12 mouse cellular contexts compared by ENCODE assay signal in the genomic region with DNA sequence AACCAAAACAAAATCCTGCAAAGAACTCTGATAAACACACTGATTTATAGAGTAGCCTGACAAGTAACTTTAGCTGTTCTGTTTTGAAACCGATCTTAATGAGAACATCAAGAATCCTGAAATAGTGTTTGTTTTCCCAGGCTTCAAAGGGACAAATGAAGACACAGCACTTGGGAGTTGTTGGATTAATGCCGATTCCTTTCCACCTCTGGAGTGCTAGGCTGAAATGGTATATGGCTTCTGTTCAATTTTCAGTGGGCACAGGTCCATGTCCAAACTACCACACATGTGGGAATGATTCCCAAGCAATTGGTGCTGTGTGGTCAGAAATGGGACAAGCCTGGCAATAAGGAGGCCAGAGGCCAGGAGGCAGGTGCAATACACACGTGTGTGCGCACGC. TPM values are rescaled to one million over a fixed set of nuclear protein-coding genes. Genes with fewer than 3 reads are reported as not detected.
DNase-seq lines count a peak whose midpoint lies in the region; ATAC-seq and TF ChIP-seq lines count a peak whose summit lies in the region.
"Had no signal": no experiment of that assay in that cellular context is flagged by ENCODE, and none has a peak within 500 bp of the region (broad histone marks: within the 10 kb centered on the region; RNA-seq: fewer than 3 reads in every experiment).

No protein-coding gene starts in this region.

- no peaks in the 10 kb centered on the region for H3K27me3 ChIP-seq in liver, adult 2 months (ENCODE audit: control insufficient read depth, insufficient read depth, low read length)
- no peaks in the 10 kb centered on the region for H3K27me3 ChIP-seq in liver, postnatal 0 days (ENCODE audit: insufficient read depth, low read length)
- H3K27me3 ChIP-seq: liver, embryonic 12.5 days had no signal

- peaks cover 14% of the 10 kb centered on the region; the same call in 1 of the 2 replicates for H3K4me1 ChIP-seq in liver, adult 2 months (ENCODE audit: control insufficient read depth, insufficient read depth, low read length)
- H3K4me1 ChIP-seq in liver, postnatal 0 days (ENCODE audit: insufficient read depth), result peaks cover 9% of the 10 kb centered on the region

- no peak overlapping the region; the same call in 1 of the 2 replicates for H3K4me3 ChIP-seq in liver, adult 2 months (ENCODE audit: insufficient read depth, low read depth, low read length)
- no peak overlapping the region for H3K4me3 ChIP-seq in liver, postnatal 0 days (ENCODE audit: low read depth, low read length)
- H3K4me3 ChIP-seq: heart, embryonic 10.5 days; liver, embryonic 12.5 days had no signal

- WGBS in liver, adult 2 months, result 38% methylated on average over 5 of the region's 5 CpGs
- 85% methylated on average over 5 of the region's 5 CpGs for WGBS in liver, postnatal 0 days (ENCODE audit: insufficient replicate concordance)

- DNase-seq in cerebellum, adult 9-11 months, result peak; percentile 24
- DNase-seq in cerebellum, adult 11 months, result no peak
- DNase-seq in liver, adult 2 months (ENCODE audit: extremely low read depth, low read depth, low spot score), result peak; percentile 91
- no peak for DNase-seq in liver, postnatal 0 days
- DNase-seq in kidney, adult 8-10 months, result peak; percentile 6 to 9
- DNase-seq in lung, postnatal 14 days, result peak; percentile 6
- no peak for DNase-seq in MN1 (ENCODE audit: low spot score)
- no peak for DNase-seq in spleen, postnatal 36 days (ENCODE audit: low spot score in 2 of 2)
- DNase-seq: right cerebral cortex, postnatal 14 days had no signal

- ATAC-seq in liver, postnatal 0 days, result no peak
- ATAC-seq: inflammation-experienced regulatory T-cells, adult 6 months; liver, embryonic 12.5 days had no signal

- TF ChIP-seq POLR2A in liver, adult 2 months (IDR thresholded peaks at IDR 0.05; ENCODE audit: extremely low read depth, insufficient read depth, low read length), result no peak

- H3K9ac ChIP-seq in liver, adult 2 months (ENCODE audit: low read depth, low read length), result no peak overlapping the region
- H3K9ac ChIP-seq in liver, postnatal 0 days (replicated peaks), result no peak overlapping the region
- H3K9ac ChIP-seq: liver, embryonic 12.5 days had no signal

- 0 out of 2 replicates have a peak, but pooled peaks cover 1% of the 10 kb centered on the region for H3K36me3 ChIP-seq in liver, adult 2 months (ENCODE audit: control insufficient read depth, insufficient read depth, low read length)
- H3K36me3 ChIP-seq in liver, postnatal 0 days (replicated peaks; ENCODE audit: insufficient read depth, low read length), result no peaks in the 10 kb centered on the region
- H3K36me3 ChIP-seq: heart, embryonic 10.5 days; liver, embryonic 12.5 days had no signal

- H3K4me2 ChIP-seq in liver, postnatal 0 days (ENCODE audit: low read depth, low read length), result no peak overlapping the region
- H3K4me2 ChIP-seq: liver, embryonic 12.5 days had no signal

- TF ChIP-seq EP300 in liver, postnatal 0 days (IDR thresholded peaks at IDR 0.05; ENCODE audit: low read depth), result no peak

- no peak for TF ChIP-seq CTCF in liver, adult 2 months (IDR thresholded peaks at IDR 0.05; ENCODE audit: low read depth, low read length)
- no peak for TF ChIP-seq CTCF in liver, postnatal 0 days (IDR thresholded peaks at IDR 0.05; ENCODE audit: low read depth)

- H3K9me3 ChIP-seq in liver, postnatal 0 days (ENCODE audit: low read length), result no peaks in the 10 kb centered on the region
- H3K9me3 ChIP-seq: heart, embryonic 10.5 days; liver, embryonic 12.5 days had no signal

- H3K27ac ChIP-seq in liver, adult 2 months (replicated peaks; ENCODE audit: insufficient read depth, low read depth, low read length), result no peak overlapping the region; the same call in 1 of the 2 replicates
- no peak overlapping the region for H3K27ac ChIP-seq in liver, postnatal 0 days (ENCODE audit: low read depth)
- H3K27ac ChIP-seq: heart, embryonic 10.5 days; liver, embryonic 12.5 days had no signal

- H3K79me2 ChIP-seq in liver, adult 2 months (ENCODE audit: control insufficient read depth, insufficient read depth, low read length), result no peaks in the 10 kb centered on the region

RNA-seq across cellular contexts. Expression of gene Rab11fip2, which starts 3.7 kb away (rescaled TPM):
- 7.7 and 9.5 TPM in 2 replicates for total RNA-seq in liver, adult 2 months (2014; rRNA removed)
- polyA plus RNA-seq in liver, adult 2 months (2012; rRNA removed), result 1.0 and 1.1 TPM in 2 replicates
- 0.94 and 1.4 TPM in 2 replicates for polyA plus RNA-seq in liver, postnatal 0 days (2015; fragmentation: Nextera tagmentation; extraction: Ambion mirVana)

Comparison
In these comparisons a context has a peak if more than half of its experiments do, and no peak if none do; other contexts are left out.
1. DNase-seq: peak in cerebellum, adult 9-11 months (single experiment), liver, adult 2 months (single experiment), kidney, adult 8-10 months (2 of 2) and lung, postnatal 14 days (single experiment); none in cerebellum, adult 11 months (single experiment), liver, postnatal 0 days (single experiment), MN1 (single experiment) and spleen, postnatal 36 days (0 of 2).